Mouse (Mus musculus) CD4-positive helper T cell, adult 2 months (primary cell): ENCODE measurements around the gene Hp1bp3.
A peak's percentile ranks its signal among the peaks of the same experiment; 100 is the strongest.

Experiments
- DNase-seq: peaks from one replicate; pipeline ENCODE4 v3.0.0-alpha.2; 2012; ENCODE audit warnings: low read depth, missing footprints, low spot score

Hp1bp3 gene

GRCm38 (mm10) chr4:138216200-138216890, at the start of gene Hp1bp3:
Gene Hp1bp3 (plus strand): TSS chr4:138216296.
- peak; percentile 87 for DNase-seq

GRCm38 (mm10) chr4:138166519-138166918, 49.6 kb upstream of the Hp1bp3 start:
- DNase-seq: peak; percentile 32

GRCm38 (mm10) chr4:138168162-138168561, 47.9 kb upstream of the Hp1bp3 start:
- no peak for DNase-seq

GRCm38 (mm10) chr4:138169420-138169819, 46.7 kb upstream of the Hp1bp3 start:
- DNase-seq: no peak

- no peak for DNase-seq
These were observed 43.4 kb upstream of the Hp1bp3 start for GRCm38 (mm10) chr4:138172686-138173085.

- no peak for DNase-seq
These were observed 36.7 kb upstream of the Hp1bp3 start for GRCm38 (mm10) chr4:138179391-138179790.

GRCm38 (mm10) chr4:138180719-138181118, 35.4 kb upstream of the Hp1bp3 start:
- DNase-seq: no peak

- no peak for DNase-seq
These were observed 32.0 kb upstream of the Hp1bp3 start for GRCm38 (mm10) chr4:138184056-138184455.

- no peak for DNase-seq
These were observed 31.5 kb upstream of the Hp1bp3 start for GRCm38 (mm10) chr4:138184573-138184981.

- no peak for DNase-seq
These were observed 30.1 kb upstream of the Hp1bp3 start for GRCm38 (mm10) chr4:138185961-138186360.

- DNase-seq: no peak
These were observed 28.1 kb upstream of the Hp1bp3 start for GRCm38 (mm10) chr4:138187995-138188394.

- no peak for DNase-seq
These were observed 23.5 kb upstream of the Hp1bp3 start for GRCm38 (mm10) chr4:138192561-138192960.

GRCm38 (mm10) chr4:138200769-138201168, 15.3 kb upstream of the Hp1bp3 start:
- no peak for DNase-seq

- DNase-seq: no peak
These were observed 14.4 kb upstream of the Hp1bp3 start for GRCm38 (mm10) chr4:138201696-138202095.

- no peak for DNase-seq
These were observed 6.0 kb upstream of the Hp1bp3 start for GRCm38 (mm10) chr4:138210116-138210515.

GRCm38 (mm10) chr4:138213861-138214260, 2.2 kb upstream of the Hp1bp3 start:
- no peak for DNase-seq

GRCm38 (mm10) chr4:138215671-138216199, 361 bp upstream of the Hp1bp3 start:
- DNase-seq: no peak

- peak; percentile 99 for DNase-seq
These were observed 846 bp downstream of the Hp1bp3 start for GRCm38 (mm10) chr4:138216891-138217392.

GRCm38 (mm10) chr4:138217441-138217840, 1.3 kb downstream of the Hp1bp3 start:
- no peak for DNase-seq

- DNase-seq: peak; percentile 36
These were observed 2.0 kb downstream of the Hp1bp3 start for GRCm38 (mm10) chr4:138217951-138218685.

- DNase-seq: peak; percentile 60
These were observed 3.2 kb downstream of the Hp1bp3 start for GRCm38 (mm10) chr4:138219331-138219730.

GRCm38 (mm10) chr4:138220761-138221160, 4.7 kb downstream of the Hp1bp3 start:
- DNase-seq: no peak

- no peak for DNase-seq
These were observed 5.3 kb downstream of the Hp1bp3 start for GRCm38 (mm10) chr4:138221406-138221805.
